Mouse (Mus musculus) forebrain, postnatal 0 days (tissue): ENCODE results near the gene Kcnip1. TPM values are rescaled to one million over a fixed set of nuclear protein-coding genes. Genes with fewer than 3 reads are reported as not detected.

Experiments
- ATAC-seq: fragments of 200-750 bp; cut with Nextera tagmentation; 2 replicates; pipeline ENCODE4 v1.8.0; 2017; ENCODE audit warnings: mild to moderate bottlenecking, moderate library complexity
- DNase-seq: peaks from one replicate; pipeline ENCODE4 v3.0.0-alpha.2; 2015
- H3K27ac ChIP-seq: fragments of 300-500 bp; sonication (generic); 2 replicates; pipeline ENCODE4 v1.5.1; 2014; ENCODE audit warnings: low read depth, mild to moderate bottlenecking, antibody characterized with exemption, low read length, moderate library complexity, mixed read lengths
- H3K27me3 ChIP-seq: fragments of 300-500 bp; sonication (generic); 2 replicates; pipeline ENCODE4 v1.6.1; 2014; ENCODE audit warnings: mild to moderate bottlenecking, low read length, mixed read lengths; ENCODE audit not compliant: insufficient read depth
- H3K36me3 ChIP-seq: fragments of 300-500 bp; sonication (generic); 2 replicates; pipeline ENCODE4 v1.6.1; 2014; ENCODE audit warnings: mild to moderate bottlenecking, moderate library complexity; ENCODE audit not compliant: insufficient read depth
- H3K4me1 ChIP-seq: fragments of 300-500 bp; sonication (generic); 2 replicates; pipeline ENCODE4 v1.6.1; 2014; ENCODE audit warnings: antibody characterized with exemption; ENCODE audit not compliant: insufficient read depth
- H3K4me2 ChIP-seq: fragments of 300-500 bp; sonication (generic); 2 replicates; pipeline ENCODE4 v1.6.1; 2014; ENCODE audit warnings: low read depth, mild to moderate bottlenecking, moderate library complexity
- H3K4me3 ChIP-seq: fragments of 300-500 bp; sonication (generic); 2 replicates; pipeline ENCODE4 v1.5.1; 2014; ENCODE audit warnings: low read depth, low read length, mixed read lengths
- H3K9ac ChIP-seq: fragments of 300-500 bp; sonication (generic); 2 replicates; pipeline ENCODE4 v1.6.1; 2014; ENCODE audit warnings: mild to moderate bottlenecking
- H3K9me3 ChIP-seq: fragments of 300-500 bp; sonication (generic); 2 replicates; pipeline ENCODE4 v1.6.1; 2016; ENCODE audit warnings: low read length
- CTCF ChIP-seq: sonication (generic); IDR thresholded peaks from 2 replicates; pipeline ENCODE4 v1.5.1; 2016; ENCODE audit warnings: antibody characterized with exemption, control low read depth, low read depth
- WGBS: fragments of 180-500 bp; shearing (Covaris S2); extraction: QIAGEN DNeasy Blood & Tissue Kit; methylation state at CpG from one replicate; pipeline ENCODE4 v1.1.7; 2014; 5-methylcytosine and 5-hydroxymethylcytosine counted together
- polyA plus RNA-seq: library from polyadenylated mRNA; unstranded; fragments of >200 nt; fragmentation: Nextera tagmentation; extraction: Ambion mirVana; gene quantifications from 2 replicates; pipeline ENCODE4 v1.2.1, GENCODE M21; 2015
- total RNA-seq: library from RNA; depleted of rRNA; stranded (reverse); fragments of >200 nt; gene quantifications from 2 replicates; pipeline ENCODE4 v1.2.3, GENCODE M21; 2014; rRNA removed

Kcnip1 gene
- total and polyA plus RNA-seq, 2 experiments from 2014 or later, result 91.0 to 92.6 TPM

DNA sequence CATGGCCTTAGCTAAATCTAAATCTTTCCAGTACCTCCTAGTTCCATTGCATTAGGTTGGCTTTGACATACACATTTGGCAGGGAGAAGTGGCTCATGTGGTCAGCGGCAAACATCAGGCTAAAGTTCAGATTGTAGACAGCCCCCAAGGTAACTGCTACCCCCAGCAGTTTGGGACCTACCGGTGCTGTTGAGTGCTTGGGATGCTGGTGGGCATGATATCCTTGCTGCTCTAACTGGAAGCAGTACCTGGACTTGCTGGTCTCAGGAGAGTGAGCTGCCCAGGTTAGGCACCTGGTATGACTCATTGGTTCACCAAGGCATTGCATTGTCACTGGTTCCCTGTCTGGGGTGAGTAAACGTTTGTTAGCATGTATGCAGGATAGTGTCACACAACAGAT is 402.2 kb downstream of the Kcnip1 start:
- Histone ChIP-seq H3K36me3 (no peaks in the 10 kb centered on the region), H3K27ac (no peak overlapping the region), H3K9ac (no peak overlapping the region), H3K9me3 (no peaks in the 10 kb centered on the region), H3K4me3 (no peak overlapping the region), H3K4me2 (no peak overlapping the region), H3K27me3 (no peaks in the 10 kb centered on the region), H3K4me1 (no peaks in the 10 kb centered on the region)
- TF ChIP-seq CTCF, result no peak
- WGBS, result 88% methylated on average over 3 of the region's 3 CpGs
- DNase-seq (no peak), ATAC-seq (no peak)

DNA sequence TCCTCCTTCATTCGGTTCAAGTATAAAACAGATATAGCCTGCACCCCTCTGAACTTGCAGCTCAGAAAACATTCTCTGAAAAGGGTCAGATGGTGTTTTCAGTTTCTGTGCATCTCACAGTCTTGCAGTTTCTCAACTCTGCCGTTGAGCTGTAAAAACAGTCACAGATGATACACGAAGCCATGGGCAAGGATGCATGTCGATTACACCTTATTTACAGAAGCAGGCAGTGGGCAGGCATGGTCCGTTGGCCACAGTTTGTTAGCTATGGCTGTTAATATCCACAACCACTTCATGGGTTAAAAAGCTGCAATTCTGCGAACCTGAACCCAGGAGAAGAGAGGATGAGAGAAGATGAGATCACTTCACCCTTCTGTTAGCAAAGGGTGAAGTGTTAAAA is 406.3 kb downstream of the Kcnip1 start:
- Histone ChIP-seq H3K9me3 (no peaks in the 10 kb centered on the region), H3K9ac (no peak overlapping the region), H3K27ac (no peak overlapping the region), H3K4me2 (no peak overlapping the region), H3K4me1 (no peaks in the 10 kb centered on the region), H3K27me3 (no peaks in the 10 kb centered on the region), H3K36me3 (no peaks in the 10 kb centered on the region), H3K4me3 (no peak overlapping the region)
- 82% methylated on average over 6 of the region's 6 CpGs for WGBS
- DNase-seq (no peak), ATAC-seq (no peak)
- TF ChIP-seq CTCF, result no peak

DNA sequence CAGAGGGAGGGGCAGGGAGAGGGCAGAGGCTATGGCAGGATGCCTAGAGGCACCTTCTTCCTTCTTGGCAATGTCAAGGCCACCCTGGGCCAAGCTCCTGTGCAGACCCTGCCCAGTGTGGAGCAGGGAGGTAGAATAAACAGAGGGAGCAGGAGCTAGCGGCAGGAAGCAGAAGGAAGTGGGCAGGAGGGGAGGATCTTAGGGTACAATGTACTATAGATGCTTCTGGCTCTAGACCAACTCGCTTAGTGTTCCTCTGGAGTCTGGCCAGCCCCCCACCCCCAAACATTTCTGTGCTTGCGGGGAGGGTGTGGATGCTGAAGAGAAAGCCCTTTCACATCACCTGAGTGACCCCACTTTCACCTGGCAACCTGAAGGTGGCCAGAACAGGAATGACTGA is 413.3 kb downstream of the Kcnip1 start:
- Histone ChIP-seq H3K4me3 (no peak overlapping the region), H3K9me3 (no peaks in the 10 kb centered on the region), H3K9ac (no peak overlapping the region), H3K4me2 (no peak overlapping the region), H3K36me3 (no peaks in the 10 kb centered on the region), H3K4me1 (no peaks in the 10 kb centered on the region), H3K27ac (no peak overlapping the region), H3K27me3 (no peaks in the 10 kb centered on the region)
- WGBS, result 43% methylated on average over 3 of the region's 3 CpGs
- no peak for TF ChIP-seq CTCF
- ATAC-seq (no peak), DNase-seq (no peak)

Other genes with a start within 250 kb of the Kcnip1 start
- 0.10 and 0.15 TPM in 2 replicates for gene Kcnmb1, start 30.1 kb downstream of the Kcnip1 start, total RNA-seq
- 0.10 and 0.13 TPM in 2 replicates for gene Kcnmb1, start 30.1 kb downstream of the Kcnip1 start, polyA plus RNA-seq
- gene Lcp2, start 53.8 kb upstream of the Kcnip1 start, total RNA-seq, result 3.5 and 4.4 TPM in 2 replicates
- 1.7 and 3.6 TPM in 2 replicates for gene Lcp2, start 53.8 kb upstream of the Kcnip1 start, polyA plus RNA-seq
- not detected in 2 replicates for gene 4930469K13Rik, start 105.4 kb upstream of the Kcnip1 start, total RNA-seq
- gene 4930469K13Rik, start 105.4 kb upstream of the Kcnip1 start, polyA plus RNA-seq, result not detected in 2 replicates
- not detected in 2 replicates for gene Foxi1, start 214.9 kb upstream of the Kcnip1 start, total RNA-seq
- gene Foxi1, start 214.9 kb upstream of the Kcnip1 start, polyA plus RNA-seq, result not detected in 2 replicates